Mouse (Mus musculus) forebrain, embryonic 15.5 days (tissue): ENCODE data around the gene Nipbl. TPM values are rescaled to one million over a fixed set of nuclear protein-coding genes. Genes with fewer than 3 reads are reported as not detected.

ENCODE experiments used
- ATAC-seq: fragments of 200-750 bp; cut with Nextera tagmentation; replicated peaks from 2 replicates; pipeline ENCODE4 v1.8.0; 2017; ENCODE audit warnings: mild to moderate bottlenecking, moderate TSS enrichment, moderate library complexity
- H3K27ac ChIP-seq: fragments of 300-500 bp; sonication (generic); replicated peaks from 2 replicates; pipeline ENCODE4 v1.5.1; 2015; ENCODE audit warnings: mild to moderate bottlenecking, inconsistent platforms
- H3K27me3 ChIP-seq: fragments of 300-500 bp; sonication (generic); 2 replicates; pipeline ENCODE4 v1.6.1; 2015; ENCODE audit warnings: inconsistent platforms
- H3K36me3 ChIP-seq: fragments of 300-500 bp; sonication (generic); 2 replicates; pipeline ENCODE4 v1.6.1; 2015; ENCODE audit warnings: mild to moderate bottlenecking, inconsistent platforms
- H3K4me1 ChIP-seq: fragments of 300-500 bp; sonication (generic); 2 replicates; pipeline ENCODE4 v1.6.1; 2015; ENCODE audit warnings: inconsistent platforms
- H3K4me2 ChIP-seq: fragments of 300-500 bp; sonication (generic); replicated peaks from 2 replicates; pipeline ENCODE4 v1.6.1; 2015; ENCODE audit warnings: mild to moderate bottlenecking, inconsistent platforms
- H3K4me3 ChIP-seq: fragments of 300-500 bp; sonication (generic); 2 replicates; pipeline ENCODE4 v1.5.1; 2015; ENCODE audit warnings: mild to moderate bottlenecking, inconsistent platforms
- H3K9ac ChIP-seq: fragments of 300-500 bp; sonication (generic); replicated peaks from 2 replicates; pipeline ENCODE4 v1.6.1; 2015; ENCODE audit warnings: mild to moderate bottlenecking, inconsistent platforms
- H3K9me3 ChIP-seq: fragments of 300-500 bp; sonication (generic); 2 replicates; pipeline ENCODE4 v1.6.1; 2016; ENCODE audit warnings: inconsistent platforms
- WGBS: fragments of 180-500 bp; shearing (Covaris S2); methylation state at CpG from one replicate; pipeline ENCODE4 v1.1.7; 2015; ENCODE audit warnings: mixed read lengths; 5-methylcytosine and 5-hydroxymethylcytosine counted together
- polyA plus RNA-seq: library from polyadenylated mRNA; unstranded; fragments of >200 nt; fragmentation: Nextera tagmentation; extraction: Ambion mirVana; gene quantifications from 2 replicates; pipeline ENCODE4 v1.2.1, GENCODE M21; 2015

Gene Nipbl
- polyA plus RNA-seq, 1 experiment from 2014 or later = 21.4 TPM

GRCm38 (mm10) chr15:8325629-8326028 lies 118.6 kb downstream of the Nipbl start:
- WGBS = 94% methylated on average over 2 of the region's 2 CpGs
- Histone ChIP-seq H3K36me3 (peaks cover 61% of the 10 kb centered on the region), H3K9me3 (no peaks in the 10 kb centered on the region), H3K4me2 (no peak overlapping the region), H3K4me1 (no peaks in the 10 kb centered on the region), H3K4me3 (no peak overlapping the region), H3K9ac (no peak overlapping the region), H3K27ac (no peak overlapping the region), H3K27me3 (no peaks in the 10 kb centered on the region)
- ATAC-seq = no peak

GRCm38 (mm10) chr15:8324833-8325232 lies 119.4 kb downstream of the Nipbl start:
- ATAC-seq = no peak
- H3K9me3 ChIP-seq = no peaks in the 10 kb centered on the region
- 97% methylated on average over 2 of the region's 2 CpGs for WGBS
- H3K4me3 ChIP-seq = no peak overlapping the region
- no peak overlapping the region for H3K27ac ChIP-seq
- no peaks in the 10 kb centered on the region for H3K4me1 ChIP-seq
- H3K4me2 ChIP-seq = no peak overlapping the region
- H3K27me3 ChIP-seq = no peaks in the 10 kb centered on the region
- no peak overlapping the region for H3K9ac ChIP-seq
- H3K36me3 ChIP-seq = peaks cover 66% of the 10 kb centered on the region

DNA sequence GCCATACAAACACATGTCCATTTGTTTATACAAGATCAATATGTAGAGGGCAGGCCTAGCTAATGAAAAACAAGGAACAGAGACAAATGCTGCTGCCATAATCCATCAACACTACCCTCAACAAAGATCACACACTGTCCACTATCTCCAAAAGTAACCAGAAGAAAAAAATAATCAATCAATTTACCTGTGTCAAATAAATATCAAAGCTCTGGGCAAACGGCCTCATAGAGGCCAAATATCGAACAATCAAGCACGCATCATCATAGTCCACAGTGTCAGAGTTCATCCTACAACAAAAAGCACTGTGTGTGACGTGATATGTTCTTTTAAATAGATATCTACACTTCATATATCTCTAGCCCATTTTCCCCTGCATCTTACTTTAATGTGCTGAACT lies 120.2 kb downstream of the Nipbl start:
- no peak for ATAC-seq
- H3K4me1 ChIP-seq = no peaks in the 10 kb centered on the region
- H3K9ac ChIP-seq = no peak overlapping the region
- no peaks in the 10 kb centered on the region for H3K9me3 ChIP-seq
- WGBS = 92% methylated on average over 4 of the region's 4 CpGs
- no peaks in the 10 kb centered on the region for H3K27me3 ChIP-seq
- peaks cover 64% of the 10 kb centered on the region for H3K36me3 ChIP-seq
- no peak overlapping the region for H3K4me2 ChIP-seq
- no peak overlapping the region for H3K27ac ChIP-seq
- H3K4me3 ChIP-seq = no peak overlapping the region

- Histone ChIP-seq H3K4me2 (no peak overlapping the region), H3K27ac (no peak overlapping the region), H3K9me3 (no peaks in the 10 kb centered on the region), H3K4me1 (no peaks in the 10 kb centered on the region), H3K4me3 (no peak overlapping the region), H3K27me3 (no peaks in the 10 kb centered on the region), H3K9ac (no peak overlapping the region), H3K36me3 (peaks cover 58% of the 10 kb centered on the region)
- no peak for ATAC-seq
- 92% methylated on average over 5 of the region's 5 CpGs for WGBS
Observed at GRCm38 (mm10) chr15:8321491-8321890, 122.8 kb downstream of the Nipbl start.

DNA sequence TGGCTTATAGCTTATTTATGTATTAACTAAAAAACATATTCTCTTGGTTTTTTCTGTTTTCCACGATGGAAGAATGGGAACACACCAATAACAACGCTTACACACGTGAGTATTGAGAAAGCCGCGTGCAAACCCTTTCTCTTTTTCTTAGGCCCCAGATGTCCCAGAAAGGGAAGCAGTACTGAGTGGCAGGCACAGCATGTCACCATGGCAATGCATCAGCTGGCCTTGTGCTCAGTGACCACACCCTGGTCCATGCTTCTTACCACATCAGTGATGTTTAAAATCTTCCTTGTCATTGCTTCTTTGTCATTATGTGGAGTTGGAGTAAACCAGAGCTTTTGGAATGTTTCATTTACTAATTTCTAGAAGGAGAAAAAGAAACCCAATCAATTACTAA lies 125.1 kb downstream of the Nipbl start:
- WGBS = 97% methylated on average over 5 of the region's 5 CpGs
- Histone ChIP-seq H3K4me2 (no peak overlapping the region), H3K4me1 (no peaks in the 10 kb centered on the region), H3K27me3 (no peaks in the 10 kb centered on the region), H3K27ac (no peak overlapping the region), H3K9me3 (no peaks in the 10 kb centered on the region), H3K4me3 (no peak overlapping the region), H3K36me3 (peaks cover 48% of the 10 kb centered on the region), H3K9ac (no peak overlapping the region)
- no peak for ATAC-seq

GRCm38 (mm10) chr15:8317381-8317780 lies 126.9 kb downstream of the Nipbl start:
- H3K4me1 ChIP-seq = no peaks in the 10 kb centered on the region
- H3K27ac ChIP-seq = no peak overlapping the region
- peaks cover 47% of the 10 kb centered on the region for H3K36me3 ChIP-seq
- WGBS = 92% methylated on average over 4 of the region's 4 CpGs
- no peaks in the 10 kb centered on the region for H3K9me3 ChIP-seq
- ATAC-seq = no peak
- H3K9ac ChIP-seq = no peak overlapping the region
- H3K4me2 ChIP-seq = no peak overlapping the region
- H3K27me3 ChIP-seq = no peaks in the 10 kb centered on the region
- H3K4me3 ChIP-seq = no peak overlapping the region

DNA sequence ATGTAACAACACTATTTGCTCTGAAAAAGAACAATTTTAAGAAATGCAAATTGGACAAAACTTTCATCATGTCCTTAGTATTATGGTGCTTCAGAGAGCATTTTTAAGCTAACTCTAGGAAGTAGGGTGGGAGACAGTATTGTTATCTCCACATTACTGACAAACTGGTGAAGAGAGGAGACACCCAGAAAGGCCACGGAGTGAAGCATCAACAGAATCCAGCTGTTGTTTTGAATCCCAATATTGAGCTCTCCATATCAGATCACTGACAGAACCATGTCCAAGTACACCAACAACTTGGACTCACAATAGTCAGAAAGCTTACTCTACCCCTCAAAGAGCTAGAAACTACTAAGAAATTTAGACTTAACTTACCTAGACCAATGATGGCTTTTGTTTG lies 138.8 kb downstream of the Nipbl start:
- Histone ChIP-seq H3K27ac (no peak overlapping the region), H3K4me1 (no peaks in the 10 kb centered on the region), H3K27me3 (no peaks in the 10 kb centered on the region), H3K36me3 (peaks cover 62% of the 10 kb centered on the region), H3K9ac (no peak overlapping the region), H3K9me3 (no peaks in the 10 kb centered on the region), H3K4me2 (no peak overlapping the region), H3K4me3 (no peak overlapping the region)
- 85% methylated on average over 1 of the region's 1 CpGs for WGBS
- ATAC-seq = no peak

DNA sequence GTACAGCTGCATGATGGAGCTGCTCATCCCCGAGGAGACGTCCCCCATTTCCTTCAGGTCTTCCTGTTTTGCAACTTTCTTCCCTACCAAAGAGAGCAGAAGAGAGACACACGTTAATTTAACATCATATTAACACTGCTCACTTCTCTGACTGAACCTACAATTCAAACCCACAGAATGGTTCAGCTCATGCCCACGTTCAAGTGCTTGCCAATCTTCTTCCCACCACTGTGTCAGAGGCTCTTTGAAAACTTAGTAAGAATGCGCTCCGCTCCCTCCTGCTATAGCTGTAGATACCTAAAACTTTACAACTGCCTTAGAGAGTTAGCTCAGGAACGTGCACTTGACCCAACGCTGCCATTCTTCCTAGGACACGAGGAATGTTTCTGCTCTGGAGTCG lies 141.3 kb downstream of the Nipbl start:
- WGBS = 95% methylated on average over 10 of the region's 10 CpGs
- H3K9me3 ChIP-seq = no peaks in the 10 kb centered on the region
- peaks cover 79% of the 10 kb centered on the region for H3K36me3 ChIP-seq
- ATAC-seq = no peak
- H3K4me3 ChIP-seq = no peak overlapping the region
- H3K9ac ChIP-seq = no peak overlapping the region
- no peaks in the 10 kb centered on the region for H3K27me3 ChIP-seq
- no peak overlapping the region for H3K4me2 ChIP-seq
- no peak overlapping the region for H3K27ac ChIP-seq
- no peaks in the 10 kb centered on the region for H3K4me1 ChIP-seq

- Histone ChIP-seq H3K27ac (no peak overlapping the region), H3K4me1 (no peaks in the 10 kb centered on the region), H3K9me3 (no peaks in the 10 kb centered on the region), H3K4me3 (no peak overlapping the region), H3K4me2 (no peak overlapping the region), H3K27me3 (no peaks in the 10 kb centered on the region), H3K9ac (no peak overlapping the region), H3K36me3 (peaks cover 75% of the 10 kb centered on the region)
- ATAC-seq = no peak
- 95% methylated on average over 6 of the region's 6 CpGs for WGBS
Observed at GRCm38 (mm10) chr15:8294150-8294549, 150.1 kb downstream of the Nipbl start.

- ATAC-seq = no peak
- no peak overlapping the region for H3K4me2 ChIP-seq
- H3K9ac ChIP-seq = no peak overlapping the region
- no peaks in the 10 kb centered on the region for H3K4me1 ChIP-seq
- WGBS = 78% methylated on average over 14 of the region's 14 CpGs
- H3K27ac ChIP-seq = no peak overlapping the region
- peaks cover 59% of the 10 kb centered on the region for H3K36me3 ChIP-seq
- H3K4me3 ChIP-seq = no peak overlapping the region
- H3K9me3 ChIP-seq = no peaks in the 10 kb centered on the region
- H3K27me3 ChIP-seq = no peaks in the 10 kb centered on the region
Observed at GRCm38 (mm10) chr15:8291251-8291650, 153.0 kb downstream of the Nipbl start.

- Histone ChIP-seq H3K4me2 (no peak overlapping the region), H3K4me3 (no peak overlapping the region), H3K27ac (no peak overlapping the region), H3K9me3 (no peaks in the 10 kb centered on the region), H3K36me3 (no peaks in the 10 kb centered on the region), H3K4me1 (no peaks in the 10 kb centered on the region), H3K9ac (no peak overlapping the region), H3K27me3 (no peaks in the 10 kb centered on the region)
- ATAC-seq = no peak
- 81% methylated on average over 2 of the region's 2 CpGs for WGBS
Observed at GRCm38 (mm10) chr15:8282155-8282554, 162.1 kb downstream of the Nipbl start.

- no peak for ATAC-seq
- Histone ChIP-seq H3K9ac (no peak overlapping the region), H3K4me3 (no peak overlapping the region), H3K27me3 (no peaks in the 10 kb centered on the region), H3K36me3 (no peaks in the 10 kb centered on the region), H3K4me2 (no peak overlapping the region), H3K27ac (no peak overlapping the region), H3K4me1 (no peaks in the 10 kb centered on the region), H3K9me3 (no peaks in the 10 kb centered on the region)
- WGBS = 77% methylated on average over 7 of the region's 7 CpGs
Observed at GRCm38 (mm10) chr15:8281701-8282100, 162.6 kb downstream of the Nipbl start.

DNA sequence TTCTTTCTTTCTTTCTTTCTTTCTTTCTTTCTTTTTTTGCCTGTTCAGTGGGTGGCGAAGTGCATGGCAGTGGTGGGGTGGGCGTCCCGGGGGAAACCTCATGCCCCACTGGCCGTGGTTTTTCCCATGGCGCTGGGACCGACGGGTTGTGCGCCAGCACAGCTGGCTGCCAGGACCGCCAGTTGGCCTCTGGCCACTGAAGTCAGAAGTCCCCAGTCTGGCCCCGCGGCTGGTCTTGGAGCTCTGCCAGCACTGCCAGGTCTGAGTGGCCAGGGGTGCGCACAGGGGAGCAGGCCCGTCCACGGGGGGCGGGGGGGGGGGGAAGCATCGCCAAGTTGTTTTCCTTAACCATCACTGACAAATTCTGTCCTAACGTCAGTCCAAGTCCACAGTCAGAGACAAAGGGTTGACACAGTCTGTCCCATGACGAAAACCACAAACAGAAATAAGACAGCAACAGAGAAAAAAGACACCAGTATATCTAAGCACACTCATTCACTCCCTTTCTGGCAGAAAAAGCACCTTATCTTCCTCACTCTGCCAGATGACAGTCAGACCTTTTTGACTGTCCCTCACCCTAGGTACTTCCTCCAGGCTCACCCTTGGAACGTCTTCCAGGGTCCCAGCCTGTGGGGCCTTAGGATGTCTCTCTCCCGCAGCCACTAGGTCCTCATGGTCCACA lies 164.2 kb downstream of the Nipbl start:
- Histone ChIP-seq H3K4me2 (peak overlapping the region; percentile 43), H3K4me1 (no peaks in the 10 kb centered on the region), H3K36me3 (0 out of 2 replicates have a peak, but pooled peaks cover 4% of the 10 kb centered on the region), H3K4me3 (peak overlapping the region; percentile 28), H3K27me3 (no peaks in the 10 kb centered on the region), H3K9me3 (no peaks in the 10 kb centered on the region), H3K27ac (no peak overlapping the region), H3K9ac (no peak overlapping the region)
- ATAC-seq = peak; percentile 42; the same call in 1 of the 2 replicates
- 56% methylated on average over 20 of the region's 20 CpGs for WGBS
